Mouse (Mus musculus) lung, adult 2 months (tissue): ENCODE measurements at regions not wholly inside any gene's neighbourhood (a gene's known extent, or its start where the extent isn't known, plus 50 kb on each side); places are given as distances from the start of the nearest gene placed in this dataset.

Experiments used
- CTCF ChIP-seq: fragments of 200-500 bp; IDR thresholded peaks from 2 replicates; pipeline ENCODE4 v1.5.1; 2011; ENCODE audit warnings: mild to moderate bottlenecking, low read length, control low read depth; ENCODE audit not compliant: insufficient read depth
- POLR2A ChIP-seq: fragments of 200-500 bp; IDR thresholded peaks from 2 replicates; pipeline ENCODE4 v1.6.1; 2011; ENCODE audit warnings: low read depth, mild to moderate bottlenecking, control low read depth, low read length, borderline replicate concordance; ENCODE audit errors: extremely low read depth

GRCm38 (mm10) chr12:79907583-79907982 is 205.2 kb downstream of the Zfp36l1 start:
- TF ChIP-seq POLR2A (no peak), CTCF (no peak)
